Mouse (Mus musculus) spleen, postnatal 14 days (tissue): ENCODE measurements around the gene Foxc2.
"Not testable (repeated sequence)": the region's sequence is repeated elsewhere in the genome, so short reads cannot be mapped to it uniquely, and the experiment has no call there.

ENCODE experiments used
- DNase-seq, 2 experiments: peaks; one replicate each; pipeline ENCODE4 v3.0.0; 2021 to 2022; ENCODE audit warnings: low spot score in 2 of 2

The Foxc2 gene

GRCm38 (mm10) chr8:121119635-121120455 lies 3.9 kb downstream of the Foxc2 start:
- no peak for DNase-seq

GRCm38 (mm10) chr8:121120456-121121419 lies 4.8 kb downstream of the Foxc2 start:
- DNase-seq: no peak

GRCm38 (mm10) chr8:121121704-121122103 lies 5.7 kb downstream of the Foxc2 start:
- DNase-seq: no peak

GRCm38 (mm10) chr8:121122368-121122767 lies 6.4 kb downstream of the Foxc2 start:
- DNase-seq: no peak

GRCm38 (mm10) chr8:121123113-121123512 lies 7.1 kb downstream of the Foxc2 start:
- no peak for DNase-seq

GRCm38 (mm10) chr8:121124547-121125239 lies 8.7 kb downstream of the Foxc2 start:
- DNase-seq: no peak

- no peak for DNase-seq
Observed at GRCm38 (mm10) chr8:121125311-121125876, 9.4 kb downstream of the Foxc2 start.

- no peak for DNase-seq
Observed at GRCm38 (mm10) chr8:121126191-121126590, 10.2 kb downstream of the Foxc2 start.

GRCm38 (mm10) chr8:121126694-121127093 lies 10.7 kb downstream of the Foxc2 start:
- DNase-seq: no peak

GRCm38 (mm10) chr8:121127291-121127701 lies 11.3 kb downstream of the Foxc2 start:
- DNase-seq: no peak

GRCm38 (mm10) chr8:121127756-121128375 lies 11.9 kb downstream of the Foxc2 start, which contains the start of gene Foxl1:
Foxl1 (plus strand) TSS chr8:121127940.
- DNase-seq: no peak

- DNase-seq: no peak
Observed at GRCm38 (mm10) chr8:121128531-121129264, 12.7 kb downstream of the Foxc2 start.

GRCm38 (mm10) chr8:121129265-121129940 lies 13.4 kb downstream of the Foxc2 start:
- no peak for DNase-seq

- no peak for DNase-seq
Observed at GRCm38 (mm10) chr8:121130522-121130921, 14.6 kb downstream of the Foxc2 start.

- no peak for DNase-seq
Observed at GRCm38 (mm10) chr8:121132961-121133513, 17.1 kb downstream of the Foxc2 start.

- no peak for DNase-seq
Observed at GRCm38 (mm10) chr8:121134102-121134501, 18.1 kb downstream of the Foxc2 start.

- no peak for DNase-seq
Observed at GRCm38 (mm10) chr8:121134512-121134911, 18.5 kb downstream of the Foxc2 start.

- no peak for DNase-seq
Observed at GRCm38 (mm10) chr8:121136856-121137255, 20.9 kb downstream of the Foxc2 start.

- not testable (repeated sequence) for DNase-seq
Observed at GRCm38 (mm10) chr8:121145457-121146134, 29.6 kb downstream of the Foxc2 start.
